Mouse (Mus musculus): Measurements from ENCODE around the gene Mllt6. TPM values are rescaled to one million over a fixed set of nuclear protein-coding genes. Genes with fewer than 3 reads are reported as not detected.
A peak's percentile ranks its signal among the peaks of the same experiment; 100 is the strongest.

Mllt6 gene
- total and polyA plus RNA-seq, 3 experiments = 24.3 to 55.6 (median 43.0) TPM

- Histone ChIP-seq H3K4me2 (ENCODE audit: insufficient read depth, low read depth, poor library complexity, severe bottlenecking) (no peak overlapping the region), H3K36me3 (replicated peaks in 1 of 2; ENCODE audit: control insufficient read depth in 1 of 2, insufficient read depth in 1 of 2, low read length in 1 of 2) (peaks cover 46 to 66% of the 10 kb centered on the region in 2 experiments), H3K27ac (ENCODE audit: insufficient read depth, low read depth) (no peak overlapping the region), H3K9ac (ENCODE audit: insufficient read depth, low read depth) (no peak overlapping the region), H3K27me3 (replicated peaks) (no peaks in the 10 kb centered on the region), H3K4me1 (ENCODE audit: control insufficient read depth in 1 of 2, insufficient read depth in 2 of 2) (peaks cover 17 to 37% of the 10 kb centered on the region in 2 experiments), H3K4me3 (replicated peaks in 1 of 3; ENCODE audit: low read depth in 2 of 3, low read length in 2 of 3, poor library complexity in 1 of 3) (no peak overlapping the region), H3K79me2 (replicated peaks; ENCODE audit: control insufficient read depth, extremely low read depth, insufficient read depth, poor library complexity, severe bottlenecking) (peaks cover 6% of the 10 kb centered on the region; the same call in 1 of the 2 replicates), H3K9me3 (replicated peaks; ENCODE audit: low read length) (no peaks in the 10 kb centered on the region)
- dilution Hi-C loops (cut with MboI; ENCODE audit: extremely low pct_ligation_motif_present, extremely low pct_unique_long_range_greater_than_20kb, low sequenced_read_pairs) (no loop called here), in situ Hi-C loops (cut with MboI; ENCODE audit: low pct_ligation_motif_present, low pct_unique_long_range_greater_than_20kb, low sequenced_read_pairs) (no loop called here)
- no peak for TF ChIP-seq USF1 (IDR thresholded peaks at IDR 0.05; ENCODE audit: low read depth, low read length)
- TF ChIP-seq GABPA (IDR thresholded peaks at IDR 0.05; ENCODE audit: insufficient replicate concordance, low read depth, low read length) = no peak
- TF ChIP-seq ZNF384 (IDR thresholded peaks at IDR 0.05; ENCODE audit: low read depth, low read length) = no peak
- TF ChIP-seq MYC (IDR thresholded peaks at IDR 0.05; ENCODE audit: low read depth, low read length) = no peak
- TF ChIP-seq SIN3A (IDR thresholded peaks at IDR 0.05; ENCODE audit: low read length) = no peak
- peak; percentile 86 for TF ChIP-seq MAZ (IDR thresholded peaks at IDR 0.05; ENCODE audit: low read depth, low read length)
- no peak for TF ChIP-seq CHD1 (IDR thresholded peaks at IDR 0.05; ENCODE audit: low read depth, low read length)
- TF ChIP-seq TBP (conservative IDR thresholded peaks at IDR 0.05; ENCODE audit: low read depth, low read length) = no peak
- TF ChIP-seq JUND (conservative IDR thresholded peaks at IDR 0.05; ENCODE audit: low read depth, low read length) = no peak
- TF ChIP-seq ZMIZ1 (IDR thresholded peaks at IDR 0.05; ENCODE audit: low read depth, low read length) = no peak
- no peak for TF ChIP-seq MAX (IDR thresholded peaks at IDR 0.05; ENCODE audit: low read length)
- no peak for TF ChIP-seq TCF12 (IDR thresholded peaks at IDR 0.05; ENCODE audit: low read depth, low read length)
- no peak for TF ChIP-seq USF2 (conservative IDR thresholded peaks at IDR 0.05; ENCODE audit: low read depth, low read length)
- peak; percentile 76 for TF ChIP-seq ZC3H11A (IDR thresholded peaks at IDR 0.05; ENCODE audit: low read depth, low read length)
- no peak for TF ChIP-seq BHLHE40 (IDR thresholded peaks at IDR 0.05; ENCODE audit: low read depth, low read length)
- TF ChIP-seq MEF2A (IDR thresholded peaks at IDR 0.05; ENCODE audit: borderline replicate concordance, low read depth, low read length) = no peak
- TF ChIP-seq KAT2A (IDR thresholded peaks at IDR 0.05; ENCODE audit: insufficient replicate concordance, low read length) = no peak
- TF ChIP-seq ZKSCAN1 (IDR thresholded peaks at IDR 0.05; ENCODE audit: borderline replicate concordance, low read depth, low read length) = no peak
- TF ChIP-seq PAX5 (IDR thresholded peaks at IDR 0.05; ENCODE audit: low read length) = no peak
- TF ChIP-seq CTCF (conservative IDR thresholded peaks at IDR 0.05 in 1 of 2, IDR thresholded peaks at IDR 0.05 in 1 of 2; ENCODE audit: low read depth in 2 of 2, low read length in 2 of 2) = peak; percentile 61 to 98
- TF ChIP-seq UBTF (IDR thresholded peaks at IDR 0.05; ENCODE audit: low read depth, low read length) = no peak
- no peak for TF ChIP-seq E2F4 (IDR thresholded peaks at IDR 0.05; ENCODE audit: insufficient replicate concordance, low read depth, low read length)
- no peak for TF ChIP-seq JUN (IDR thresholded peaks at IDR 0.05; ENCODE audit: insufficient read depth, low read depth, low read length)
- no peak for TF ChIP-seq ETS1 (conservative IDR thresholded peaks at IDR 0.05; ENCODE audit: low read depth, low read length)
- no peak for TF ChIP-seq EP300 (IDR thresholded peaks at IDR 0.05; ENCODE audit: low read length)
- TF ChIP-seq NELFE (IDR thresholded peaks at IDR 0.05; ENCODE audit: low read depth, low read length) = no peak
- TF ChIP-seq HCFC1 (IDR thresholded peaks at IDR 0.05; ENCODE audit: low read depth, low read length) = no peak
- no peak for TF ChIP-seq NRF1 (IDR thresholded peaks at IDR 0.05; ENCODE audit: low read depth, low read length)
- peak; percentile 96 for TF ChIP-seq SMC3 (IDR thresholded peaks at IDR 0.05; ENCODE audit: low read depth, low read length)
- no peak for TF ChIP-seq MXI1 (IDR thresholded peaks at IDR 0.05; ENCODE audit: low read depth, low read length)
- no peak for TF ChIP-seq ELF1 (IDR thresholded peaks at IDR 0.05; ENCODE audit: low read depth, low read length)
- TF ChIP-seq RAD21 (IDR thresholded peaks at IDR 0.05; ENCODE audit: low read depth, low read length) = peak; percentile 93
- no peak for TF ChIP-seq MAFK (IDR thresholded peaks at IDR 0.05; ENCODE audit: insufficient replicate concordance, low read length)
- 0 out of 2 replicates have a peak, but pooled peaks have one; percentile 19 for TF ChIP-seq IRF4 (IDR thresholded peaks at IDR 0.05; ENCODE audit: low read depth, low read length)
- no peak for TF ChIP-seq POLR2A (IDR thresholded peaks at IDR 0.05; ENCODE audit: low read depth, low read length)
- no peak for TF ChIP-seq CHD2 (IDR thresholded peaks at IDR 0.05; ENCODE audit: low read length)
- TF ChIP-seq POLR2AphosphoS2 (IDR thresholded peaks at IDR 0.05; ENCODE audit: low read depth, low read length) = 0 out of 2 replicates have a peak, but pooled peaks have one; percentile 55
- no peak for TF ChIP-seq RCOR1 (conservative IDR thresholded peaks at IDR 0.05; ENCODE audit: low read depth, low read length)
- DNase-seq (ENCODE audit: extremely low read depth) = peak; percentile 65
Observed at GRCm38 (mm10) chr11:97689861-97690260, 26.6 kb downstream of the Mllt6 start.
